Mouse (Mus musculus) G1E (cell line): ENCODE results near the gene Rrp12.

Experiments used
- CTCF ChIP-seq: IDR thresholded peaks from 2 replicates; pipeline ENCODE4 v1.5.1; 2012; ENCODE audit warnings: low read depth, low read length, inconsistent platforms, mixed read lengths
- GATA2 ChIP-seq: IDR thresholded peaks from 2 replicates; pipeline ENCODE4 v1.6.1; 2012; ENCODE audit warnings: low read depth, low read length, inconsistent platforms, borderline replicate concordance

DNA sequence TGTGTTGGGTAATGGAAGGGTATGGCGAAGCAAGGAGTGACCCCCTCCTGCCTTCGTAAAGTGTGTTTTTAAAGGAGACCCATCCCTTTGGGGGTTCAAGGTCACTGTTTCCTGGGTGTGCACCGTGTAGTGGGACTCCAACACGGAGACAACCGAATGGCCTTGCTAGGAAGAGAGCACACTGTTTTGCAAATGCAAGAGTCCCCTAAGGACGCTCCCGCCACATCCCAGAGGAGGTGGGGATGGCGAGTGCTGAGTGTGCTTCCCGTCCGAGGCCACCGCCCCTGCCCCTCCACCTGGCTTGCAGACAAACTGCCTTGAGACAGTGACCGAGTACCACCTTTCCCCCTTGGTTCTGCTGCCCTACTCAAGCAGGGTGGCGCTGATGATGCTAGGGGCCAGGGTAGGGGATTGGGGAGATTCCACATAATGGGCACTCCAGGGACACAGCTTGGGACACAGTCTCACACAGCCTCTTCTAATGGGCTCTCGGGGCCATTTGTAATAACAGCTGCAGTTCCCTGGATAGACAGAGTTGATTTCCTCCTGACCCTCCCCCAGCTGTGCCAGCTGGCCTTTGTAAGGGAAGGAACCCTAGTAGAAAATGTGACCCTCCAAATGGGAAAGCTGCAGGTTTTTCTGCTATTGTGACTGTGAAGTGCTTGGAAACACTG lies 64.1 kb downstream of the Rrp12 start:
- TF ChIP-seq CTCF (no peak), GATA2 (no peak)
